Mouse (Mus musculus) cortical plate, adult 2 months (tissue): Measurements from ENCODE around the gene Pole3. TPM values are rescaled to one million over a fixed set of nuclear protein-coding genes. Genes with fewer than 3 reads are reported as not detected.
"Not testable (repeated sequence)": the region's sequence is repeated elsewhere in the genome, so short reads cannot be mapped to it uniquely, and the experiment has no call there.

Experiments
- H3K27ac ChIP-seq: fragments of 200-500 bp; 2 replicates; pipeline ENCODE4 v1.5.1; 2012; ENCODE audit warnings: low read length, control low read depth, inconsistent platforms; ENCODE audit not compliant: insufficient read depth
- H3K4me1 ChIP-seq: fragments of 200-500 bp; 2 replicates; pipeline ENCODE4 v1.6.1; 2011; ENCODE audit warnings: low read length; ENCODE audit not compliant: control insufficient read depth, insufficient read depth
- H3K4me3 ChIP-seq: fragments of 200-500 bp; 2 replicates; pipeline ENCODE4 v1.5.1; 2011; ENCODE audit warnings: mild to moderate bottlenecking, low read length, control low read depth; ENCODE audit not compliant: insufficient read depth
- CTCF ChIP-seq: fragments of 200-500 bp; IDR thresholded peaks from 2 replicates; pipeline ENCODE4 v1.5.1; 2011; ENCODE audit warnings: mild to moderate bottlenecking, control low read depth, low read length; ENCODE audit not compliant: insufficient read depth; ENCODE audit errors: extremely low read depth
- POLR2A ChIP-seq: fragments of 200-500 bp; IDR thresholded peaks from 2 replicates; pipeline ENCODE4 v1.6.1; 2011; ENCODE audit warnings: mild to moderate bottlenecking, low read length, control low read depth; ENCODE audit not compliant: insufficient read depth; ENCODE audit errors: extremely low read depth
- polyA plus RNA-seq: library from polyadenylated mRNA; depleted of rRNA; stranded (reverse); fragments of >200 nt; gene quantifications from 2 replicates; pipeline ENCODE4 v1.2.3, GENCODE M21; 2012; rRNA removed

Gene Pole3
- polyA plus RNA-seq, 1 experiment: 26.0 TPM

DNA sequence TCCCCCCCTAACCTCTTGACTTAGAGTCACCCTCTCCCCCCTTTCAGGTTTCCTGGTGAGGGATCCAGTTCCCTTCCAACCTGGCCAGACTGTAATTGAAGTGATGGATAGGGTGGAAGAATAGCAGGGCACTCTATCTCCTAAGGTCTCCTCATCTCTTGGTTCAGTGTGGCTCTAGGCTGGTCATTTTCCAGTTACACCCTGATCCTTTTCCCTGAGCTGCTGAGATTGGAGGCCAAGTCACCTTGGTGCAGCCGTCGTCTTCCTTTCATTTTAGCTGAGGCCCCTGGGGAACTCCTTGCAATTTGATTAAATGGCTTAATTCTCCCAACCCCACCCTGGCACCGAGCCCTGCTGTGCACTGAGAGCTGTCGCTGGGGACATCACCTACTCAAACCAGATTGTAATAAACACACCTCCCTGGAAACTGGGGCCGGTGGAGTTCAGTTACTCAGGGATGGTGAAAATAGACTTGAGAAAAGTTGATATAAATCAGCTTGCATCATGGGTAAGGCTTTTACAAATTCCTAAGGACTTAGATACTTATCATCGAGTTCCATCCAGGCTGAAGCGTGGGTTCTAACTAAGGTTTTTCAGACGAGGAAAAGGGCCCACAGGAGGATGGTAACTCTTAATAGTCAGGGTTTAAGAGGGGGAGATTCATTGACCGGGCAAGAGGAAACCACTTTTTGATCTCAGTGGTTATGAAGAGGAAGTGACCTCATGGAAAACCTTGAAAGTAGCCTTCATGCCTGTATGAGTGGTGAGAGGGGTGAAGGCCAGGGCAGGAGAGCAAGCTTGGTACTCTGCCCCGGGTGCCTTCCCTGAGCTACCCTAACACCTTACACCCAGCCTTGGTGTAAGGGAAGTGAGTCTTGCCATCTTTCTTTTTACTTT, 43.9 kb downstream of the Pole3 start:
- Histone ChIP-seq H3K4me3 (no peak overlapping the region), H3K4me1 (no peaks in the 10 kb centered on the region; the same call in 1 of the 2 replicates), H3K27ac (no peak overlapping the region)
- TF ChIP-seq CTCF: no peak
- TF ChIP-seq POLR2A: no peak

- no peak for TF ChIP-seq POLR2A
- no peak for TF ChIP-seq CTCF
- peak within 1 kb of the TSS; percentile 20 for H3K4me3 ChIP-seq
- no peaks in the 10 kb centered on the region; the same call in 1 of the 2 replicates for H3K4me1 ChIP-seq
- H3K27ac ChIP-seq: no peak within 1 kb of the TSS
Measured at GRCm38 (mm10) chr4:62479937-62480708, 44.7 kb downstream of the Pole3 start, which contains the start of gene Bspry. TSS of gene Bspry (plus strand) at chr4:62480053.

GRCm38 (mm10) chr4:62479593-62479936, 45.3 kb downstream of the Pole3 start:
- not testable (repeated sequence) for H3K27ac ChIP-seq, H3K4me1 ChIP-seq
- H3K4me3 ChIP-seq: peak overlapping the region; percentile 20
- 0 out of 2 replicates have a peak, but pooled peaks have one; percentile 5 for TF ChIP-seq CTCF

GRCm38 (mm10) chr4:62477542-62478244, 47.2 kb downstream of the Pole3 start:
- no peak overlapping the region for H3K4me3 ChIP-seq
- TF ChIP-seq POLR2A: no peak
- no peak for TF ChIP-seq CTCF
- no peak overlapping the region for H3K27ac ChIP-seq
- H3K4me1 ChIP-seq: no peaks in the 10 kb centered on the region; the same call in 1 of the 2 replicates

GRCm38 (mm10) chr4:62475793-62476192, 49.1 kb downstream of the Pole3 start:
- TF ChIP-seq CTCF (no peak), POLR2A (no peak)
- Histone ChIP-seq H3K27ac (no peak overlapping the region), H3K4me1 (no peaks in the 10 kb centered on the region; the same call in 1 of the 2 replicates), H3K4me3 (no peak overlapping the region)

DNA sequence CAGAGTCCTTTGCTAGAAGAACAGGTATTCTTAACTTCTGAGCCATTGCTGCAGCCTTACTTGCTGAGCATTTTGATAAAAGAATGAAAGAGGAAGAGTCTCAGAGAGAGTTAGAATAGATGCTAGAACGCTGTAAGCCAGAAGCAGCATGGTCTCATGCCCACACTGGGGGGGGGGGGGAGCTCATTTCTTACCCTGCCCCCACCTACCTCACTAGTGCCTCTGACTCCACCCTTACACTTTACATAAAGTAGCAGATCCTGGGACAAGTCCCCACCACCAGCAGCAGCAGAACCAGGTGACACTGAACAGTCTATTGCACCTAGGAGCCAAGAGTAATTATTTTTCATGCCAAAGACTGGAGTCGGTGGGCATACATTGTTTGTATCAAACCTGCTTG, 49.7 kb downstream of the Pole3 start:
- no peak for TF ChIP-seq POLR2A
- no peak for TF ChIP-seq CTCF
- Histone ChIP-seq H3K4me1 (no peaks in the 10 kb centered on the region; the same call in 1 of the 2 replicates), H3K4me3 (no peak overlapping the region), H3K27ac (no peak overlapping the region)

Other genes starting within 250 kb of the Pole3 start
- 26.1 and 27.2 TPM in 2 replicates for gene Fkbp15, start 164.5 kb downstream of the Pole3 start, polyA plus RNA-seq
- gene Slc31a1, start 164.3 kb downstream of the Pole3 start, polyA plus RNA-seq: 17.1 and 18.1 TPM in 2 replicates
- 47.8 and 48.3 TPM in 2 replicates for gene Cdc26, start 116.4 kb downstream of the Pole3 start, polyA plus RNA-seq
- 14.3 and 16.5 TPM in 2 replicates for gene Prpf4, start 116.3 kb downstream of the Pole3 start, polyA plus RNA-seq
- gene Rnf183, start 89.8 kb downstream of the Pole3 start, polyA plus RNA-seq: 0.09 and 0.15 TPM in 2 replicates
- gene Wdr31, start 54.2 kb downstream of the Pole3 start, polyA plus RNA-seq: 6.1 and 8.3 TPM in 2 replicates
- gene Bspry, start 45.0 kb downstream of the Pole3 start, polyA plus RNA-seq: 0.58 and 0.62 TPM in 2 replicates
- gene Hdhd3, start 21.6 kb downstream of the Pole3 start, polyA plus RNA-seq: 7.6 and 8.4 TPM in 2 replicates
- gene Alad, start 5.2 kb downstream of the Pole3 start, polyA plus RNA-seq: 36.0 and 38.0 TPM in 2 replicates
- 0.11 and 0.25 TPM in 2 replicates for gene 4933430I17Rik, start 301 bp upstream of the Pole3 start, polyA plus RNA-seq
- 35.7 and 40.2 TPM in 2 replicates for gene Rgs3, start 34.8 kb upstream of the Pole3 start, polyA plus RNA-seq